Mouse (Mus musculus): ENCODE measurements around the gene Sh3kbp1.

GRCm38 (mm10) chrX:159912061-159912460 is 285.0 kb downstream of the Sh3kbp1 start:
- TF ChIP-seq CTCF (IDR thresholded peaks at IDR 0.05; ENCODE audit: borderline replicate concordance, insufficient read depth, low read depth, low read length) (no peak), POLR2A (IDR thresholded peaks at IDR 0.05; ENCODE audit: borderline replicate concordance, insufficient read depth, low read length) (no peak)

Measured in cerebellum, adult 2 months (tissue).